Mouse (Mus musculus) bone marrow, adult 2 months (tissue): ENCODE results near the gene Mast4. TPM values are rescaled to one million over a fixed set of nuclear protein-coding genes. Genes with fewer than 3 reads are reported as not detected.

ENCODE experiments used
- H3K27ac ChIP-seq: fragments of 200-500 bp; 2 replicates; pipeline ENCODE4 v1.5.1; 2012; ENCODE audit warnings: low read depth, mild to moderate bottlenecking, control low read depth, inconsistent platforms, low read length; ENCODE audit not compliant: control insufficient read depth, poor library complexity, insufficient read depth
- H3K4me1 ChIP-seq: fragments of 200-500 bp; 2 replicates; pipeline ENCODE4 v1.6.1; 2011; ENCODE audit warnings: low read length; ENCODE audit not compliant: control insufficient read depth, insufficient read depth
- H3K4me3 ChIP-seq: fragments of 200-500 bp; replicated peaks from 2 replicates; pipeline ENCODE3; 2011; ENCODE audit warnings: mild to moderate bottlenecking, low read depth, low read length, control low read depth; ENCODE audit not compliant: control insufficient read depth
- CTCF ChIP-seq: fragments of 200-500 bp; IDR thresholded peaks from 2 replicates; pipeline ENCODE4 v1.5.1; 2011; ENCODE audit warnings: low read length, control low read depth; ENCODE audit not compliant: control insufficient read depth, insufficient read depth
- POLR2A ChIP-seq: fragments of 200-500 bp; IDR thresholded peaks from 2 replicates; pipeline ENCODE4 v1.6.1; 2011; ENCODE audit warnings: low read depth, mild to moderate bottlenecking, control low read depth, low read length, borderline replicate concordance; ENCODE audit not compliant: control insufficient read depth
- WGBS: fragments of 180-500 bp; shearing (Covaris S2); methylation state at CpG from one replicate; pipeline ENCODE4 v1.1.7; 2018; 5-methylcytosine and 5-hydroxymethylcytosine counted together
- polyA plus RNA-seq: library from polyadenylated mRNA; stranded (reverse); fragments of >200 nt; gene quantifications from 2 replicates; pipeline ENCODE4 v1.2.4, GENCODE M21; 2011; ENCODE audit warnings: low replicate concordance; ENCODE audit not compliant: missing spikeins, insufficient read depth, insufficient read length

Mast4 gene
- polyA plus RNA-seq, 1 experiment = 6.7 TPM

- Histone ChIP-seq H3K4me1 (no peaks in the 10 kb centered on the region; the same call in 1 of the 2 replicates), H3K4me3 (no peak overlapping the region), H3K27ac (no peak overlapping the region)
- WGBS = 43% methylated on average over 3 of the region's 3 CpGs
- no peak for TF ChIP-seq CTCF
- no peak for TF ChIP-seq POLR2A
These were observed 633.6 kb downstream of the Mast4 start for GRCm38 (mm10) chr13:102700744-102701143.

- TF ChIP-seq CTCF (no peak), POLR2A (no peak)
- Histone ChIP-seq H3K4me1 (no peaks in the 10 kb centered on the region; the same call in 1 of the 2 replicates), H3K4me3 (no peak overlapping the region), H3K27ac (no peak overlapping the region)
- 22% methylated on average over 5 of the region's 5 CpGs for WGBS
These were observed 634.1 kb downstream of the Mast4 start for GRCm38 (mm10) chr13:102700176-102700575.

GRCm38 (mm10) chr13:102698751-102699323 lies 635.5 kb downstream of the Mast4 start:
- no peak overlapping the region for H3K27ac ChIP-seq
- no peak for TF ChIP-seq POLR2A
- TF ChIP-seq CTCF = no peak
- WGBS = 14% methylated on average over 14 of the region's 14 CpGs
- no peak overlapping the region for H3K4me3 ChIP-seq
- no peaks in the 10 kb centered on the region; the same call in 1 of the 2 replicates for H3K4me1 ChIP-seq

GRCm38 (mm10) chr13:102698335-102698734 lies 636.0 kb downstream of the Mast4 start:
- WGBS = 14% methylated on average over 10 of the region's 10 CpGs
- no peak overlapping the region for H3K27ac ChIP-seq
- H3K4me3 ChIP-seq = no peak overlapping the region
- TF ChIP-seq POLR2A = no peak
- TF ChIP-seq CTCF = no peak
- no peaks in the 10 kb centered on the region; the same call in 1 of the 2 replicates for H3K4me1 ChIP-seq

- H3K4me3 ChIP-seq = peak overlapping the region; percentile 51
- WGBS = 7% methylated on average over 7 of the region's 7 CpGs
- peak overlapping the region; percentile 11 for H3K27ac ChIP-seq
- peaks cover 6% of the 10 kb centered on the region; the same call in 1 of the 2 replicates for H3K4me1 ChIP-seq
- TF ChIP-seq POLR2A = no peak
- no peak for TF ChIP-seq CTCF
These were observed 639.0 kb downstream of the Mast4 start for GRCm38 (mm10) chr13:102695121-102695905.

- TF ChIP-seq POLR2A = no peak
- TF ChIP-seq CTCF = no peak
- WGBS = 62% methylated on average over 7 of the region's 7 CpGs
- H3K4me1 ChIP-seq = peaks cover 7% of the 10 kb centered on the region
- peak overlapping the region; percentile 86 for H3K27ac ChIP-seq
- peak overlapping the region; percentile 67 for H3K4me3 ChIP-seq
These were observed 640.1 kb downstream of the Mast4 start for GRCm38 (mm10) chr13:102694154-102694553.

- Histone ChIP-seq H3K4me3 (peak within 1 kb of the TSS; percentile 70), H3K4me1 (peaks cover 7% of the 10 kb centered on the region), H3K27ac (peak within 1 kb of the TSS; percentile 92)
- WGBS = 3% methylated on average over 8 of the region's 8 CpGs
- TF ChIP-seq CTCF (no peak), POLR2A (no peak)
These were observed 640.9 kb downstream of the Mast4 start, which contains the start of gene Cd180 for GRCm38 (mm10) chr13:102693341-102693801. Gene Cd180 (plus strand): TSS chr13:102693558.

- 70% methylated on average over 11 of the region's 11 CpGs for whole genome bisulfite sequencing
- no peak overlapping the region for H3K27ac ChIP-seq
- H3K4me3 ChIP-seq = no peak overlapping the region
- TF ChIP-seq CTCF (no peak), POLR2A (no peak)
- peaks cover 9% of the 10 kb centered on the region for H3K4me1 ChIP-seq
These were observed 642.7 kb downstream of the Mast4 start for GRCm38 (mm10) chr13:102691408-102692150.

- 59% methylated on average over 5 of the region's 5 CpGs for WGBS
- no peak overlapping the region for H3K4me3 ChIP-seq
- H3K27ac ChIP-seq = no peak overlapping the region; the same call in 1 of the 2 replicates
- peaks cover 9% of the 10 kb centered on the region for H3K4me1 ChIP-seq
- TF ChIP-seq CTCF (no peak), POLR2A (no peak)
These were observed 644.1 kb downstream of the Mast4 start for GRCm38 (mm10) chr13:102690184-102690583.
